Comparison of ENCODE assay signal across 1 mouse cellular context in genomic region chr11:51637971-51638414, GRCm38 (mm10).
TF ChIP-seq lines count a peak whose summit lies in the region.

No protein-coding gene starts in this region.

TF ChIP-seq in MEL, 35 proteins besides CTCF, POLR2A, EP300 and RAD21 (continued from another document):
- peak; percentile 58; the same call in 1 of the 2 replicates for TF ChIP-seq TCF12 (IDR thresholded peaks at IDR 0.05; ENCODE audit: low read depth, low read length)
- no peak for TF ChIP-seq ZKSCAN1 (IDR thresholded peaks at IDR 0.05; ENCODE audit: low read depth, low read length)
- TF ChIP-seq E2F4 (IDR thresholded peaks at IDR 0.05; ENCODE audit: borderline replicate concordance, low read depth, low read length) = no peak
- TF ChIP-seq RCOR1 (IDR thresholded peaks at IDR 0.05; ENCODE audit: low read depth, low read length) = peak; percentile 75; the same call in 1 of the 2 replicates
- peak; percentile 51; the same call in 1 of the 2 replicates for TF ChIP-seq MXI1 (IDR thresholded peaks at IDR 0.05; ENCODE audit: low read depth, low read length)
- TF ChIP-seq SIN3A (IDR thresholded peaks at IDR 0.05; ENCODE audit: low read length) = peak; percentile 85
- peak; percentile 60 for TF ChIP-seq USF1 (IDR thresholded peaks at IDR 0.05; ENCODE audit: low read depth, low read length)
- no peak for TF ChIP-seq USF2 (IDR thresholded peaks at IDR 0.05; ENCODE audit: borderline replicate concordance in 1 of 2, insufficient read depth in 1 of 2, low read depth in 1 of 2, low read length in 2 of 2)
- TF ChIP-seq CHD2 (IDR thresholded peaks at IDR 0.05; ENCODE audit: low read length) = no peak
- no peak for TF ChIP-seq ZNF384 (IDR thresholded peaks at IDR 0.05; ENCODE audit: low read depth, low read length)
- peak; percentile 25; the same call in 1 of the 2 replicates for TF ChIP-seq HCFC1 (IDR thresholded peaks at IDR 0.05; ENCODE audit: low read depth, low read length)
- TF ChIP-seq MYC (IDR thresholded peaks at IDR 0.05; ENCODE audit: low read depth, low read length) = no peak; the same call in 1 of the 2 replicates
- TF ChIP-seq POLR2AphosphoS5 (IDR thresholded peaks at IDR 0.05; ENCODE audit: borderline replicate concordance, low read depth, low read length) = no peak
- no peak for TF ChIP-seq CHD1 (IDR thresholded peaks at IDR 0.05; ENCODE audit: low read depth, low read length)
- TF ChIP-seq TAL1 (IDR thresholded peaks at IDR 0.05; ENCODE audit: low read length) = no peak
- peak; percentile 75 for TF ChIP-seq ELF1 (IDR thresholded peaks at IDR 0.05; ENCODE audit: low read depth, low read length)
- TF ChIP-seq KAT2A (conservative IDR thresholded peaks at IDR 0.05; ENCODE audit: low read depth, low read length) = no peak
- TF ChIP-seq GABPA (IDR thresholded peaks at IDR 0.05; ENCODE audit: low read depth, low read length) = no peak
- no peak; the same call in 1 of the 2 replicates for TF ChIP-seq ZMIZ1 (IDR thresholded peaks at IDR 0.05; ENCODE audit: low read depth, low read length)
- no peak for TF ChIP-seq MYB (IDR thresholded peaks at IDR 0.05; ENCODE audit: low read depth, low read length)
- 0 out of 2 replicates have a peak, but pooled peaks have one; percentile 10 for TF ChIP-seq BHLHE40 (IDR thresholded peaks at IDR 0.05; ENCODE audit: borderline replicate concordance, low read depth, low read length)
- 0 out of 2 replicates have a peak, but pooled peaks have one; percentile 31 for TF ChIP-seq UBTF (IDR thresholded peaks at IDR 0.05; ENCODE audit: borderline replicate concordance, insufficient read depth, low read depth, low read length)
- peak; percentile 92 for TF ChIP-seq TBP (IDR thresholded peaks at IDR 0.05; ENCODE audit: low read depth, low read length)
- TF ChIP-seq SMC3 (IDR thresholded peaks at IDR 0.05; ENCODE audit: low read depth, low read length) = no peak
- peak; percentile 85; the same call in 1 of the 2 replicates for TF ChIP-seq MAZ (IDR thresholded peaks at IDR 0.05; ENCODE audit: low read depth, low read length)
- no peak for TF ChIP-seq MAFK (IDR thresholded peaks at IDR 0.05; ENCODE audit: borderline replicate concordance, low read depth, low read length)
